Mouse (Mus musculus) megakaryocyte, embryonic 14.5 days (primary cell): ENCODE data around the gene Vps45. TPM values are rescaled to one million over a fixed set of nuclear protein-coding genes. Genes with fewer than 3 reads are reported as not detected.

ENCODE experiments used
- H3K27me3 ChIP-seq: replicated peaks from 2 replicates; pipeline ENCODE3; 2012; ENCODE audit warnings: inconsistent platforms
- H3K36me3 ChIP-seq: replicated peaks from 2 replicates; pipeline ENCODE3; 2012; ENCODE audit warnings: low read length, inconsistent platforms, mixed read lengths
- H3K4me1 ChIP-seq: 2 replicates; pipeline ENCODE4 v1.6.1; 2012; ENCODE audit warnings: inconsistent platforms
- H3K4me3 ChIP-seq: replicated peaks from 2 replicates; pipeline ENCODE3; 2012; ENCODE audit warnings: moderate library complexity, mild to moderate bottlenecking, inconsistent platforms
- H3K9me3 ChIP-seq: 2 replicates; pipeline ENCODE4 v1.6.1; 2012; ENCODE audit warnings: inconsistent platforms
- FLI1 ChIP-seq: IDR thresholded peaks from 2 replicates; pipeline ENCODE4 v1.6.1; 2012; ENCODE audit warnings: low read length, inconsistent platforms, mixed read lengths
- GATA1 ChIP-seq: IDR thresholded peaks from 3 replicates; pipeline ENCODE4 v1.6.1; 2012; ENCODE audit warnings: mixed read lengths, low read length, inconsistent platforms, borderline replicate concordance
- polyA plus RNA-seq: library from polyadenylated mRNA; stranded (reverse); fragments of >175 nt; gene quantifications from 2 replicates; pipeline ENCODE4 v1.2.3, GENCODE M21; 2012; ENCODE audit warnings: low replicate concordance; ENCODE audit not compliant: insufficient read depth

The Vps45 gene
- polyA plus RNA-seq, 1 experiment: 19.4 TPM

- H3K36me3 ChIP-seq: peaks cover 3% of the 10 kb centered on the region
- no peak for TF ChIP-seq GATA1
- TF ChIP-seq FLI1: no peak
- no peak overlapping the region for H3K4me3 ChIP-seq
- peaks cover 87% of the 10 kb centered on the region for H3K4me1 ChIP-seq
- no peaks in the 10 kb centered on the region for H3K27me3 ChIP-seq
- H3K9me3 ChIP-seq: no peaks in the 10 kb centered on the region
These were observed 22.7 kb upstream of the Vps45 start for GRCm38 (mm10) chr3:96081006-96081405.

GRCm38 (mm10) chr3:96078711-96079110, 20.4 kb upstream of the Vps45 start:
- Histone ChIP-seq H3K36me3 (no peaks in the 10 kb centered on the region), H3K9me3 (no peaks in the 10 kb centered on the region), H3K4me1 (peaks cover 69% of the 10 kb centered on the region), H3K4me3 (no peak overlapping the region), H3K27me3 (no peaks in the 10 kb centered on the region)
- no peak for TF ChIP-seq GATA1

- Histone ChIP-seq H3K36me3 (no peaks in the 10 kb centered on the region), H3K27me3 (no peaks in the 10 kb centered on the region), H3K9me3 (no peaks in the 10 kb centered on the region), H3K4me3 (peak overlapping the region; percentile 83), H3K4me1 (peaks cover 65% of the 10 kb centered on the region)
- no peak for TF ChIP-seq FLI1
- no peak for TF ChIP-seq GATA1
These were observed 19.8 kb upstream of the Vps45 start for GRCm38 (mm10) chr3:96078066-96078465.

- Histone ChIP-seq H3K9me3 (no peaks in the 10 kb centered on the region), H3K4me1 (peaks cover 48% of the 10 kb centered on the region), H3K4me3 (no peak overlapping the region), H3K27me3 (no peaks in the 10 kb centered on the region), H3K36me3 (no peaks in the 10 kb centered on the region)
- no peak for TF ChIP-seq GATA1
- TF ChIP-seq FLI1: no peak
These were observed 14.7 kb upstream of the Vps45 start for GRCm38 (mm10) chr3:96072921-96073486.

GRCm38 (mm10) chr3:96070241-96070640, 12.0 kb upstream of the Vps45 start:
- Histone ChIP-seq H3K9me3 (no peaks in the 10 kb centered on the region), H3K36me3 (no peaks in the 10 kb centered on the region), H3K27me3 (no peaks in the 10 kb centered on the region), H3K4me1 (peaks cover 45% of the 10 kb centered on the region), H3K4me3 (no peak overlapping the region)
- TF ChIP-seq FLI1 (no peak), GATA1 (no peak)

GRCm38 (mm10) chr3:96069542-96069941, 11.3 kb upstream of the Vps45 start:
- Histone ChIP-seq H3K36me3 (no peaks in the 10 kb centered on the region), H3K4me3 (no peak overlapping the region), H3K4me1 (peaks cover 48% of the 10 kb centered on the region), H3K27me3 (no peaks in the 10 kb centered on the region), H3K9me3 (no peaks in the 10 kb centered on the region)
- TF ChIP-seq GATA1: no peak
- TF ChIP-seq FLI1: no peak

GRCm38 (mm10) chr3:96069046-96069445, 10.8 kb upstream of the Vps45 start:
- no peaks in the 10 kb centered on the region for H3K27me3 ChIP-seq
- TF ChIP-seq FLI1 (no peak), GATA1 (no peak)
- H3K36me3 ChIP-seq: no peaks in the 10 kb centered on the region
- peaks cover 51% of the 10 kb centered on the region for H3K4me1 ChIP-seq
- H3K9me3 ChIP-seq: no peaks in the 10 kb centered on the region
- no peak overlapping the region for H3K4me3 ChIP-seq

- peaks cover 52% of the 10 kb centered on the region for H3K4me1 ChIP-seq
- H3K36me3 ChIP-seq: no peaks in the 10 kb centered on the region
- H3K27me3 ChIP-seq: no peaks in the 10 kb centered on the region
- H3K4me3 ChIP-seq: no peak overlapping the region
- H3K9me3 ChIP-seq: no peaks in the 10 kb centered on the region
- TF ChIP-seq FLI1: no peak
- no peak for TF ChIP-seq GATA1
These were observed 8.5 kb upstream of the Vps45 start for GRCm38 (mm10) chr3:96066741-96067140.

GRCm38 (mm10) chr3:96065754-96066375, 7.6 kb upstream of the Vps45 start:
- H3K4me3 ChIP-seq: peak overlapping the region; percentile 76

GRCm38 (mm10) chr3:96065147-96065546, 6.9 kb upstream of the Vps45 start:
- Histone ChIP-seq H3K9me3 (no peaks in the 10 kb centered on the region), H3K27me3 (no peaks in the 10 kb centered on the region), H3K36me3 (no peaks in the 10 kb centered on the region), H3K4me3 (no peak overlapping the region), H3K4me1 (peaks cover 52% of the 10 kb centered on the region)
- no peak for TF ChIP-seq GATA1
- TF ChIP-seq FLI1: no peak

More at GRCm38 (mm10) chr3:96065754-96066375, 7.6 kb upstream of the Vps45 start:
- no peak for TF ChIP-seq FLI1
- no peak for TF ChIP-seq GATA1
- Histone ChIP-seq H3K9me3 (no peaks in the 10 kb centered on the region), H3K36me3 (no peaks in the 10 kb centered on the region), H3K4me1 (peaks cover 53% of the 10 kb centered on the region), H3K27me3 (no peaks in the 10 kb centered on the region)
